Mouse (Mus musculus): Measurements from ENCODE around the gene Ostc. TPM values are rescaled to one million over a fixed set of nuclear protein-coding genes. Genes with fewer than 3 reads are reported as not detected.
A peak's percentile ranks its signal among the peaks of the same experiment; 100 is the strongest.

Gene Ostc
- polyA plus RNA-seq, 1 experiment, result 363 TPM

DNA sequence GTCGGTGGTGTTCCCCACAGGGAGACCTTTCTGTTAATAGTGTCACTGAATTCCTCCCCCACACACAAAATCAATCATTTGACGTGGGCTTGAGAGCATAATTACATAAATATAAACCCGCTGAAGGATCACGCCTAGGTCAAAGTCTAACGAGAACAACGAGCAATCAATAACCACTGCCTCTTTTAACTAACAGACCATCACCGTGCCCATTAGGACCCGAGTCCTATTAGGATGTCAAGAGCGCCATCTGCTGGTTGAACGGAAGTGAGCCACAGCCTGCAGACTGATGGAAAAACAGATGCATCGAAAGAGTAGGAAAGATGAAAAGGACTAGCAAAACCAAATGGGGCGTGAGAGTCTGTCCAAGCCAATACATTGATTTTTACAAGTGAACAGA is 19.6 kb downstream of the Ostc start:
- H3K4me3 ChIP-seq (ENCODE audit: insufficient read depth, low read length), result no peak overlapping the region
- no peak overlapping the region for H3K27ac ChIP-seq (ENCODE audit: insufficient read depth, low read length)
- no peaks in the 10 kb centered on the region for H3K4me1 ChIP-seq (ENCODE audit: control insufficient read depth, insufficient read depth, low read length)
- TF ChIP-seq CTCF (IDR thresholded peaks at IDR 0.05; ENCODE audit: borderline replicate concordance, insufficient read depth, low read length) (peak; percentile 59; the same call in 1 of the 2 replicates), POLR2A (IDR thresholded peaks at IDR 0.05; ENCODE audit: low read depth, low read length) (no peak)

DNA sequence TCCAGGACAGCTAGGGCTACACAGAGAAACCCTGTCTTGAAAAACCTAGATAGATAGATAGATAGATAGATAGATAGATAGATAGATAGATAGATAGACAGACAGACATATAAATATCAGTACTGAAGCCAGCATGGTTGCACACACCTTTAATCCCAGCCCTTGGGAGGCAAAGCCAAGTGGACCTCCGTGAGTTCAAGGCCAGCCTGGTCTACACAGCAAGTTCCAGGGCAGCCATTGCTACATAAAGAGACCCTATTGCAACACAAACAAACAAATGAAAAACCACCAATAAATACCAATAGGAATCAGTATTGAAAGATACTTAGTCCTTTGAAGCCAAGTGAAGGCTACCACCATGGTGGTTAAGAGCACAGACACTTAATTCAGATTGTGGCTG is 22.2 kb downstream of the Ostc start:
- no peak overlapping the region for H3K4me3 ChIP-seq (ENCODE audit: insufficient read depth, low read length)
- H3K4me1 ChIP-seq (ENCODE audit: control insufficient read depth, insufficient read depth, low read length), result no peaks in the 10 kb centered on the region
- H3K27ac ChIP-seq (ENCODE audit: insufficient read depth, low read length), result no peak overlapping the region
- TF ChIP-seq CTCF (IDR thresholded peaks at IDR 0.05; ENCODE audit: borderline replicate concordance, insufficient read depth, low read length), result no peak
- TF ChIP-seq POLR2A (IDR thresholded peaks at IDR 0.05; ENCODE audit: low read depth, low read length), result no peak

DNA sequence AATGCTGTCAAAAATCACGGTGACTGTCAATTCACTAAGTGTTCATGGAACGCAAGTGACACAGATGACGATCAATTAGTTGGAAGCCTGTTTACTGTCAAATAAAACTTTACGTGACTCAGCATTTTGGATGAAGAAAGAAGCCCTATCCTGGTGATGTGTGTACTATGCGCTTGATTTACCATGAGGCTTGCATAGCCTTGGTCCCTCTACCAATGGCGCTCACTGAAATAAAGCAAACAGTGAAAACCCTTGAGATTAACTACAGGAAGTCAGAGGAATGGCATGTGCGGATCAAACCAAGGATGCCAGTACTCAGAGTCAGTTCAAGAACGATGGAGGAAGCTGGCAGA is 24.3 kb downstream of the Ostc start:
- TF ChIP-seq POLR2A (IDR thresholded peaks at IDR 0.05; ENCODE audit: low read depth, low read length), result no peak
- TF ChIP-seq CTCF (IDR thresholded peaks at IDR 0.05; ENCODE audit: borderline replicate concordance, insufficient read depth, low read length), result no peak
- no peak overlapping the region for H3K4me3 ChIP-seq (ENCODE audit: insufficient read depth, low read length)
- no peaks in the 10 kb centered on the region for H3K4me1 ChIP-seq (ENCODE audit: control insufficient read depth, insufficient read depth, low read length)
- H3K27ac ChIP-seq (ENCODE audit: insufficient read depth, low read length), result no peak overlapping the region

DNA sequence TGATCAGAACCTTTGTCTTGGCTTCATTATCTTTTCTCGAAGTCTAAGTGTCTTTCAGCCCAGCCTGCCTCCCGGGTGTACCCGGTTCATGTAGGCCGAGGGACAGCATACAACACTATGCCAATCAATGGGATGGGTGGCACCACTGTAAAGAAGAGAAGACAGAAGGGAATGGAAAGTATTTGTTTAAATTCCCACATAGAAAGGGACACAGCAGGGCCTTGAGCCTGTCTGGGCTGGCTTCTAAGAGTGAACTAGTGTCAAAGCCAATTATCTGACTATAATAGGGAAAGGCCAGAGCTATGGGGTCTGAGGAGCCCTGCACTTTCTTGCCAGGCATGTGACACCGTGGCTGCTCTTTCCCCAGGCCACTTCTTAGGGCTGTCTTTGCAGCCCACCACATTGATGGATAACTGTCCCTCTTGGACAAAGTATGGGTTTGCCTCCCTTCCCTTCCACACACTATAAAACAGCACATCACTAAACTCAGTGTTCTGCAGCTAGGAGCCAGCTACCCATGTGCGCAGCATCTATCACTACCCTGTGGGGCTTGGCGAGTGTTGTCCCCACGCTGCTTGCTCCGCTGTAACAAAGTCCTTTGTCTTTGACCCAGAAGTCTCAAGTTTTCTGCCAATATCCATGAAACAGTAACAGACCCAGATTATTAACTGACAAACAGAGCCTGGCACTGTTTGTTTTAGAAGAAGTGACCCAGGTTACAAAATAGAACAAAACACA is 24.8 kb downstream of the Ostc start:
- no peak for TF ChIP-seq CTCF (IDR thresholded peaks at IDR 0.05; ENCODE audit: borderline replicate concordance, insufficient read depth, low read length)
- no peak for TF ChIP-seq POLR2A (IDR thresholded peaks at IDR 0.05; ENCODE audit: low read depth, low read length)
- Histone ChIP-seq H3K27ac (ENCODE audit: insufficient read depth, low read length) (no peak overlapping the region), H3K4me3 (ENCODE audit: insufficient read depth, low read length) (no peak overlapping the region), H3K4me1 (ENCODE audit: control insufficient read depth, insufficient read depth, low read length) (no peaks in the 10 kb centered on the region)

DNA sequence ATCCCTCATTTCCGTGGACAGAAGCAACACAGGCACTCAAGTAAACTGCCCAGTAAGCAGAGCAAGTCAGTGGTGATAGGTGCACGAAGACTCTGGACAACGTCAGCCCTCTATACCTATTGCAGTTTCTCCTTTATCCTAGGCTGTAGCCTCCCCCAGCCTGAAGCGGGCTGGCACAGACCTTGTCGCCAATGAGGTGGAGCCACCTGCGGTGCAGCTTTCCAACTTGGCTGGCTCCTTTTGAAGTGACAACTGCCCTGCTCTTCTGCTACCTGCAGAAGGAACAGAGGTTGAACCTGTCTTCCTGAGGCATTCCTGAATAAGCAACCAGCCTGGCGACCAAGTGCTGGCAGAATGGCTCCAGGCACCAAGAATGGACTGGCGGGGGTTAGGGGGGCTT is 25.4 kb downstream of the Ostc start:
- H3K27ac ChIP-seq (ENCODE audit: insufficient read depth, low read length), result no peak overlapping the region
- TF ChIP-seq CTCF (IDR thresholded peaks at IDR 0.05; ENCODE audit: borderline replicate concordance, insufficient read depth, low read length), result no peak
- no peak for TF ChIP-seq POLR2A (IDR thresholded peaks at IDR 0.05; ENCODE audit: low read depth, low read length)
- H3K4me1 ChIP-seq (ENCODE audit: control insufficient read depth, insufficient read depth, low read length), result no peaks in the 10 kb centered on the region
- H3K4me3 ChIP-seq (ENCODE audit: insufficient read depth, low read length), result no peak overlapping the region

DNA sequence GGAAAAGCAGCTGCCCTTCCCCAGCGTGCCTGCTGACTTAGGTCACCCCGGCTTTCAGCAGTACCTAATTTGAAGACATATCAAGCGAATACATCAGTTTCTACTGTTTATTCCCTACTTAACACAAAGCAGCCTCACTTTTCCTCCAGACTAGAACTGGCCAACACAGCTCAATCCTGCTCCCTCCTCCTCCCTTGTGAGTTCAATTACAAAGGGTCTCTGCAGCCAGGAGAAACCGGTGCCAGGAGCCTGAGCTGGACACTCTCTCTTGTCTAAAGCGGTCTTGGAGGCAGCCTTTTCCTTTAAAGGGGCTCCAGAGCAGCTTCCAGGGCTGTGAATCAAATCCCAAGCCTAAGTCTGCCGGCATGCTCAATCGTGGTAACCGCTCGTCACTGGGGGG is 27.1 kb downstream of the Ostc start:
- Histone ChIP-seq H3K4me3 (ENCODE audit: insufficient read depth, low read length) (no peak overlapping the region), H3K4me1 (ENCODE audit: control insufficient read depth, insufficient read depth, low read length) (no peaks in the 10 kb centered on the region), H3K27ac (ENCODE audit: insufficient read depth, low read length) (no peak overlapping the region)
- TF ChIP-seq CTCF (IDR thresholded peaks at IDR 0.05; ENCODE audit: borderline replicate concordance, insufficient read depth, low read length) (no peak), POLR2A (IDR thresholded peaks at IDR 0.05; ENCODE audit: low read depth, low read length) (no peak)

DNA sequence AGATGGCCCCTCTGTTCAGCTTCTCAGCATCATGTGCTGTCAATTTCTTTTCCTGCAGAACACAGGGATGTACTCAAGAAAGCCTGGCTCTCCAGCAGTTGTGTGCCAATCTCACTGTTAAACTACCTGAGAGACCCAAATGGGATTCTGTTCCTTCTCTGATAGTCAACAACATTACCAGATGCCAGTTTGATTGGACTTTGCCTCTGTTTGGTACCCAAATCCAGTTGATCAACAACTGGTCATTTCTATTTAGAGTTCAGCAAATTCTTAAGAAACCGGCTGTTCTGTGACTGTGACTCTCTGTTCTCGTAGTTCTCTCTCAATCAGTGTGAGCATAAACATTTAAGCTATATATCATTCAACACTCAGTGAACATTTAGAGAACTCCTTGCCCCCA is 28.0 kb downstream of the Ostc start:
- no peak overlapping the region for H3K27ac ChIP-seq (ENCODE audit: insufficient read depth, low read length)
- no peak for TF ChIP-seq CTCF (IDR thresholded peaks at IDR 0.05; ENCODE audit: borderline replicate concordance, insufficient read depth, low read length)
- no peak for TF ChIP-seq POLR2A (IDR thresholded peaks at IDR 0.05; ENCODE audit: low read depth, low read length)
- H3K4me1 ChIP-seq (ENCODE audit: control insufficient read depth, insufficient read depth, low read length), result no peaks in the 10 kb centered on the region
- no peak overlapping the region for H3K4me3 ChIP-seq (ENCODE audit: insufficient read depth, low read length)

DNA sequence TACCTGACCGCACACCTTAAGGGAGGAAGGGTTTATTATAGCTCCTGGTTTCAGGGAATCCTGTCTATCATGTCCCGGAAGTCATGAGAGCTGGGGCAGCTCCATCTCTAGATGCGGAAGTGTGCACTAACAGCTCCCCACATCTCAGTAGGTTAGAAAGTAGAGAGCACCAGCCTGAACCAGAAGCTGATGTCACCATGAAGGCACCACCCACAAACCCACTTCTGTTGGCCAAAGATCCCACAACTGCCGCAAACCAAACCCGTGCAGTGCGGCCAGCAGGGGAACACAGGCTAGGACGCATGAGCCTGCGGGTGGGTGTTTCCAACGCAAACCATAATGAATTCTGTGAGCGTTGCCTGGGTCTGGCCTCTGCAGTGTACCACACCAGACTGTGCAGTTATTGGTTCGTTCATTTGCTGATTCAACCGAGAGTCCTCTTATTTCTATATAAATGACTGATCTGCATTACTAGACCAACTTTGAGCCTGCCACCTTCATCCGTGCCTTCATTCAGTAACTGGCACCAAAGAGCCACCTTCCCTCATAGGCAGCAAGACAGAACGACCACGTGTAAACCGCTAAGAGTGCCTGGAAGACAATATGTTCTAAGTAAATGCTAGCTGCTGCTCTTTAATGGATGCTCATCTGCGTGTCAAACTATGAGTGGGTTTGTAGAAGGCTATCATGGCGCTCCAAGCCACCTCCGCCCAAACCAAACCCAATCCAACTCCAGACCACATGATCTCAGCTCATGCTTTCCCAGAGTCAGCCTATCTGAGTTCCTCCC is 31.4 kb downstream of the Ostc start:
- TF ChIP-seq POLR2A (IDR thresholded peaks at IDR 0.05; ENCODE audit: low read depth, low read length), result no peak
- TF ChIP-seq CTCF (IDR thresholded peaks at IDR 0.05; ENCODE audit: borderline replicate concordance, insufficient read depth, low read length), result no peak
- no peak overlapping the region for H3K27ac ChIP-seq (ENCODE audit: insufficient read depth, low read length)

DNA sequence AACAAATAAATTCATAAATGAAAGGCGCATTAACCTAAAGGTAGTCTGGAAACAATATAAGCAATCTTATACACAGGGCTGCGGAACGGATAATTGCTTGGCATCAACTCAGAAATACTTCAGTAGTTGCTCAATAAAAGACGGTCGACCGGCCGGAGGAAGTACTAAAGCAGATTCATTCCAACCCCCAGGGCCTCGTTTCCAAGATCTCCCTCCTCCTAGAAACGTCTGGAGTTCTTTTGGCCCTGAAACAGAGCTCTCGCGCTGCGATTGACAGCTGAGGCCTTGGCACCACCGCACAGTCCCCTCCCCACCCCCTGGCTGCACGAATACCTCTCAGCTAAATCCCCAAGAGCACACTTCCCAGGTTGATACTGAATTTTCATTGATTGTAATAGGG is 38.0 kb downstream of the Ostc start:
- H3K4me3 ChIP-seq (ENCODE audit: insufficient read depth, low read length), result no peak overlapping the region
- H3K4me1 ChIP-seq (ENCODE audit: control insufficient read depth, insufficient read depth, low read length), result no peaks in the 10 kb centered on the region
- H3K27ac ChIP-seq (ENCODE audit: insufficient read depth, low read length), result no peak overlapping the region
- no peak for TF ChIP-seq POLR2A (IDR thresholded peaks at IDR 0.05; ENCODE audit: low read depth, low read length)
- TF ChIP-seq CTCF (IDR thresholded peaks at IDR 0.05; ENCODE audit: borderline replicate concordance, insufficient read depth, low read length), result no peak

More for the DNA sequence above, 31.4 kb downstream of the Ostc start:
- Histone ChIP-seq H3K4me3 (ENCODE audit: insufficient read depth, low read length) (no peak overlapping the region), H3K4me1 (ENCODE audit: control insufficient read depth, insufficient read depth, low read length) (no peaks in the 10 kb centered on the region)

DNA sequence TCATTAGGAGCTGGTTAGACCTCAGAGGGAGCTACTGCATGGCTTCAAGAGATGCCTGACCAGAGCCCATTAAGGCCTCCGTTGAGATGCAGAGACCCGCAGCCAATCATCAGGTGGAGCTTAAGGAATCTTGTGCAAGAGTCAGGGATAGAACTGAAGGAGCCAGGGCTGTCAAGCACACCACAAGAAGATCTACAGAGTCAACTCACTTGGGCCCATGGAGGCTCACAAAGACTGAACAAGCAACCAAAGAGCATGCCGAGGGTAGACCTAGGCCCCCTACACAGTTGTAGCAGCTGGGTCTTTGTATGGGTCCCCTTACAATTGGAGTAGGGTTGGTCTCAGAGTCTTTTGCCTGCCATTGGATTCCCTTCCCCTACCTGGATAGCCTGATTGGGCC is 46.7 kb downstream of the Ostc start:
- Histone ChIP-seq H3K27ac (ENCODE audit: insufficient read depth, low read length) (no peak overlapping the region), H3K4me3 (ENCODE audit: insufficient read depth, low read length) (no peak overlapping the region), H3K4me1 (ENCODE audit: control insufficient read depth, insufficient read depth, low read length) (no peaks in the 10 kb centered on the region)
- TF ChIP-seq POLR2A (IDR thresholded peaks at IDR 0.05; ENCODE audit: low read depth, low read length), result no peak
- no peak for TF ChIP-seq CTCF (IDR thresholded peaks at IDR 0.05; ENCODE audit: borderline replicate concordance, insufficient read depth, low read length)
